Mouse (Mus musculus) spleen, postnatal 36 days (tissue): Measurements from ENCODE around the gene Dnajc10.

ENCODE experiments used
- DNase-seq, 2 experiments: peaks; one replicate each; pipeline ENCODE4 v3.0.0; 2022; ENCODE audit warnings: low spot score in 2 of 2, mixed read lengths in 1 of 2

Gene Dnajc10

DNA sequence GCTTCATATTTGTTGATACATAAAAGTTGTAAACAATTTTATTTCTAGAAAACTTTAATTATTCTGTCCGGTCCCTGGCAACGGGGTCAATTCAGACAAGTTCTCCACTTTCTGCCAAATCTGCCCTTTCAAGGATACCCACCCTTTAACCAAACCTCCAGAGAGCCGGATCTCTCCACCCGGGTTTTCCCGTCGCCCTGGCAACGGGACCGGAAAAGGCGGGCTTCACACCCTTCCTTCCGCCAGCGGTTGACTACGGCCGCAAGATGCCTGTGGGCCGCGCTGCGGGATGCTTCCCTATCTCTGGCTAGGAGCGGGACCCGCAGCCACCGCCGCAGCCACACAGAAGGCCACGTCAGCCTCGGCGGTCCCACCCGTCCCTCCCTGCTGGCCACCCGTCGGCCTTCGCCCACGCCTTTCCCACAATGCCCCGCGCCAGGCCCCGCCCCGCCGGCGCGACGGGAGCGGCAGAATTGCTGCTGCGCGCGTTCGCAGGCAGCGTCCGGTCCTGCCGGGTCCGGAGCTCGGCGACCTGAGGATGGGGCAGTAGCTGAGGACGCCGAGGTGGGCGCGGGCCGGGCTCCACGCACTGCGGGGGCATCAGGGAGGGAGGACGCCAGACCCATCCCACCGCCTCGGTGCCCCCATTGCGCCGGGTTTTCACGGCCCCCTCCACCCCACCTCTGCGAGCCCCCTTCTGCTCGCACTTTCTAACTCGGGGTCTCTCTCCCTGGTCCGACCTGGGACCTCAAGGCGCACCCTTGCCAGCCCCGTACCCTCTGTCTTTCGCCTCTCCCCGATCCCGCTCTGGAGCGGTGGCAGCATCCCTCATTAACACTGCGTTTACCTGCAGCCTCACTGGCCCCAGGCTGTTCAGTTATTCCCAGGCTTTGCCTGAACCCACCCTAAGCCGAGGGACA, at the start of gene Dnajc10:
Gene Dnajc10, plus strand, starts transcription at position 225 of the 920 bp plus-strand sequence.
- peak; percentile 86 to 90 for DNase-seq

DNA sequence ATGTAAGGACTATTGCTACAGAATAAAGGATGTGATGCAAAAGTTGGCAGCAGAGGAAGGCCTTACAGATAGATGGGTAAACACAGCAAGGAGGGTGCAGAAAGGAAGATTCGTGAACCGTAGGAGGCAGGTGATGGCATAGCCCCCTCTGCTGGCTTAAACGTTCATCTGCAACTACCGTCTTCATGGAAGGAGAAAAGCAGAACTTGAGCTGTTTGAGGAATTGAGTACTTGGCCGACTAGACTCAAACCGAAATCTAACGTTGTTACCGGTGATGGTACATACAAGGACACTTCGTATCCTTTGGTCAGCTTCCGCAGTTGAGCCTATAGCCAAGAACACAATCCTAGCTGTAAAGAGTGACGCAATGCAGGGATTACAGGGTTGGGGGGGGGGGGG, 48.4 kb upstream of the Dnajc10 start:
- DNase-seq: peak; percentile 35 to 37

DNA sequence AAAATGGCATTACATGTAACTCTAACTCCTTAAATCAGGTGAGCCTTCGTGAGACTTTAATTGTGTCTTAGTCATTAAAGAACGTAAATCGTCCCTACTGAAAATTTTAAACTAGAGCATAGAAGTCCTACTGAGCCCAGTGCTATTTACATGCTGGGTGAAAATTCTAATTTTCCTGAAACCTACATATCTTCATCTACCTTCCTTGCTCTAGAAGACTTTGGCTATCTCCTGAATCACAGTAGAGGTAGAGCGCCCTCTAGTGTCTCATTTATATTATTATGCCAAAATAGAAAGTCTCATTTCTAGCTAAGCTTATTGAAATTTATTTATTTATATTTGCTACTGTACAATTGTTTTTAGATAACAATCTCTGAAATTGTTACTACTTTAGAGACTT, 47.2 kb upstream of the Dnajc10 start:
- DNase-seq: no peak

DNA sequence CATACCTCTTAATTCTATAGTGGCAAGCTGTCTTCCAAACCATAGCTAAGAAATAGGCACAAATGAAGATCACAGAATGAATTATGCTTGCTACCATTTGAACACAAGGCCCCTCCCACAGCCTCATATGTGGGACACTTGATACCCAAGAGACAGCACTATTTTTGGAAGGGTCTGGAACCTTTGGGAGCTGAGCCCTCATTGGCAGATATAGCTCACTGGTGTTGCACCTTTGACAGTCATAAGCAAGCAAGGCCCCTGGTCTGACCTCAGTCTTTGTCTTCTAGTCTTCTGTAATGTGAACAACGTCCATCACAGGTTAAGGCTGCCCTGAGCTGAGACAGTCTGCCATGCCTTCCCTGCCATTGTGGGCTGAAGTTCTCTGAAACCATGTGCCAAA, 43.8 kb upstream of the Dnajc10 start:
- no peak for DNase-seq

DNA sequence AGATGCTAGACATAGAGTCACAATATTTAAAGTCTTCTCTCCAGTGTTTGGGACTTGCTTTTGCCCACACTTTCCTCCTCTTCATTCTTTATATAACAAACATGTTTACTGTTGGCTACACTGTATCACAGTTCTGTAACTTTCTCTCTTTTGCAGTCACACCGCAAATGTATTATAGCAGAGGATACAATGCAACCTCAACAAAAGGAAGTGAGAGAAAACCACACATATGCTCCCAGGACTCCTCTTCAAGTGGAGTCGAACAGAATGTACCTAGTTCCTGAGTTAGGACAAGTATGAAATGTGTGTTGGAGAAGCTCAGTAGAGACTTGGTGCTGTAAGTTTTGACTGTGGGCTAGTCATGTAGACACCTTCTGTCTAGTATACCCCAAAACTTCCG, 42.2 kb upstream of the Dnajc10 start:
- no peak for DNase-seq

DNA sequence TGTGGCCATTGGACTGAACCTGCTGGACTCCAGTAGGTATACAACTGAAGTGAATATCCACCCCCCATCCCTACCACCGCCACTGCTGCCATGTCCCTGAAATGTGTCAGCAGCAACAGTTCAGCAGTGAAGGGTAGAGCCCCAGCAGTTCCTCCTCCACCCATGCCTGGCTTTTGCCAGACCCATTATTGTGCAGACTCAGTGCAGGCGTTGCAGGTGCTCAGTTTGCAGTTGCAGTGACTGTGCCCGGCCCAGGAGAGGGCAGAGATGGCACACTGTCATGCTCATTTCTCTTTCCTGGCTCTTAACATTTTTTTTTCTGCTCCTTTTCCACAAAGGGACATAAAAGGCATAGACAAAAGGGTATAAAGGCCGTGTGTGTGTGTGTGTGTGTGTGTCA, 41.5 kb upstream of the Dnajc10 start:
- DNase-seq: no peak

DNA sequence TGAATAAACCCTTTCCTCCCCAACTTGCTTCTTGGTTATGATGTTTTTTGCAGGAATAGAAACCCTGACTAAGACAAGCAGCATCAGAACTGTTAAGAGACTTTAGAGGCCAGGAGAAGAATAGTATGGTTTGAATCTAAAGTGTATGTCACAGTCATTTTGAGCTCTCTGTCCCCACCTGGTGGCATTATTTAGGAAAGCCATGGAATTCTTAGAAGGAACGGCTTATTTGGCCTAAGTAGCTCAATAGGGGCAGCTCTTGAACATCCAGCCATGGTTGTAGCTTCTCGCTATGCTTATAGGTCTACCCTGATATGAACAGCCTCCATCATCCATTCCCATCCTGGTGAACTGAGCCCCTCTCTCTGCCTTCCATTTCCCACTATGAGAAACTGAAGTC, 40.1 kb upstream of the Dnajc10 start:
- DNase-seq: no peak

DNA sequence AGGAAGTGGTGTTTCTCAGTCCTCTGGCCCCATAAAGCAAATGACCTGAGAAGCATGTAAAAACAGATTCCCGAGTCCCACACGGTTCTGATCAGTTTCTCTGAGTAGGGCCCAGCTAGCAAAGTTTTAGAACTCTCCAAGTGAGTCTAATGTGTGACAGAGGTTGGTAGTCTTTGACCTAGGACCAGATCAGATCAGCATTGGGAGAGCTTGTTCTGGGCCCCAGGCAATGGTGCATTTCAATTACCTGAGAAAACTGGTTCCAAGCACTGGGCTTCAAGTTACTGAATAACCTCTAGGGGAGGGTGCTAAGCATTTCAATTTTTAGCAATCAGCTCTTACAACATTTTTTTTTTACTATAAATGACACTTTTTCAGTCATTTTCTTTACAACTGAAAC, 33.1 kb upstream of the Dnajc10 start:
- no peak for DNase-seq

DNA sequence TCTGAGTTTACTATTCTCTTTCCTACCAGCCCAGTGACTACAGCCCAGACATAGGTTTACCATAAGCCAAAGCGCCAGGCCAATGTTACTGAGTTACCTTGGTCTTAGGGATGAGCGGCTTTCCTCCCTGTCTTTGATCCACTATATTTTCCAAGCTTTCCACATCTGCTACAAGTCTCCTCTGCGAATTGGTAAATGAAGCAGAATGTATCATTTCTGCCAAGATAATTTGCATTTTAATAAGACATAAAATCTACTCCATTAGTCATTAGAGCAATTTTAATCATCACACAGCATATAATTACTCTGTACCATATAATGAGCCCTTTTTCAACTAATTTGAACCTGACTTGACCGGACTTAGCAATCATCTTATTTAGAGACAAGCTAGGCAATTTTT, 28.9 kb upstream of the Dnajc10 start:
- no peak for DNase-seq

DNA sequence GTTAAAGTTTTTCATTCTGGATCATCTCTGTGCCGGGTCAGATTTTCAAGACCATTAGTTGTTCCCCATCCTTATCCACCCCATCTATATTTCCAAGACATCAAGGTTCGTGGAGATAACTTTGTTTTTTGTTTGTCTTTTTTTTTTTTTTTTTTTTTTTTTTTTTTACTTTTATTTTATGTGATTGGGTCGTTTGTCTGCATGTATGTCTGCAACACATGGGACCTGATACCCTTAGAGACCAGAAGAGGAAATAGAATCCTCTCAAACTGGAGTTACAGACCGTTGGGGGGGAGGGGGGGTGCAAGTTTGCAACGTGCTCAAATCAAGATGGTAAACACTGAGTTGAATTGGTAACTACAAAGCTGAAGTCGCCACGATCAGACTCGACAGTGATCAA, 23.1 kb upstream of the Dnajc10 start, which contains the start of gene Prdx6b:
Gene Prdx6b, plus strand, starts transcription at position 301 of the 400 bp plus-strand sequence.
- DNase-seq: no peak

DNA sequence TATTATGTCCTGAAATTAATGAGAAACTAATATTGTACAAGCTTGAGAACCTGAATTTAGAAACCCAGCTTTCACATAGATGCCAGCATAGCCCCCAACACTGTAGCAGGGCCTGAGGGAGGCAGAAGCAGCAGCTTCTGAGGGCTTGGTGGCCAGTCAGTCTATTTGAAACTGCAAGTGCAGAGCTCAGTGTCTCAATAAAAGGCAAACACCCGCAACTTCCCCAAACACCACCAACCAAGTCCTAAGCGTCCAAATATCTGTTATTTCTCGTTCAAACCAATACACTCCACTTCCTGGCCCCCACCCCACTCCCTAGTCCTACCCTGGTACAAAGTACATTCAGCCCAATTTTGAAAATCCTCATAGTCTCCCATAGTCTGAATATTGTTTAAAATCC, 16.9 kb upstream of the Dnajc10 start:
- no peak for DNase-seq

DNA sequence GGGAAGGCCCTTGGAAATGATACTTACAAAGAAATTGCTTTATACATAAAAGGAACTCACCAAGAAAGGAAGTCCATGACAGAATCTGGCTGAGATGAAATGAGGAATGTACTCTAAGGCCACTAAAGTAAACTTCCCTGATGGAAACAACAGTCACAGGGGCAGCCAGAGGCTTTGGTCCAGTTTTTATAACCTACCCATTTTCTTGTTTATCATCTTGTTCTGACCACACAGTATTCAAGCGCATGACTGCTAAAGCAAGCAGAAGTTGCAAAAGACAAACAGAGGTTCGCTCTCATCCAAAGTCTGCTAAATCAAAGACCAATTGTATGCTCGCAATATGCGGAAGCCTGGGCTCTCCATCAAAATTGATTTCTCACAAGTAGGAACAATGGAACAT, 14.5 kb upstream of the Dnajc10 start:
- DNase-seq: no peak

DNA sequence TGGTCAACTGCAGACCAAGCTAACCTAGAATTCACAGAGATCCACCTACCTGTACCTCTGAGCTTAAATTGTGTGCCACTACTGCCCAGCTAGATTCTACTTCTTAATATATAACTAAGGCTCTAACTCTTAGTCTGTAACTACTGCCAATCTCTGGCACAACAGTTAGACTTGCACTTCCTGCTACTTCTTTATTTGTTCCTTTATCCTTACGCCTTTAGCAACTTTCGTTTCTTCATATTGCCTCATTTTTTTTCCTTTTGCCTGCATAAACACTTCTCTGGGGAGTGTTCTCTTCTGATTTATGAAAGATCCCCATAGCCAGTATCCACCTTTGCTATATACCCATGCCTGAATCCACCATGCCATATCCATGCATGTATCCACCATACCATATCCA, 11.3 kb upstream of the Dnajc10 start:
- DNase-seq: no peak

DNA sequence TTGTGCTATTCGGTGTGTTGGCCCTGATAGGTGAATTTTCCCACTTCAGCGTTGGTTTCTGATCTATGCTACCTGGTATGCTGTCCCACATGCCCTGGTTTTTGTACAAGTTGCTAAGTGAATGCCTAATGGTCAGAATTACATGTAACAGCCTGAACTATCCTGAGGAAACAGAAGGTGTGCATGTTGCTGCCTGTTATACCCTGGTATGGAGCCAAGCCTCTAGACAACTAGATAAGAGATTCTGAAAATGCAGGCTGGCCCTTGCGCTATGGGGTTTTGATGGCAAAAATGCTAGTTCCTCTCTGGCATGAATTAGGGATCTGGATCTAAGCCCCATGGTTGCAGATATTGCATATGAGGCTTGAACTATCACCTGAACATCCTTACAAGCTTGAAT, 7.6 kb upstream of the Dnajc10 start:
- DNase-seq: no peak

DNA sequence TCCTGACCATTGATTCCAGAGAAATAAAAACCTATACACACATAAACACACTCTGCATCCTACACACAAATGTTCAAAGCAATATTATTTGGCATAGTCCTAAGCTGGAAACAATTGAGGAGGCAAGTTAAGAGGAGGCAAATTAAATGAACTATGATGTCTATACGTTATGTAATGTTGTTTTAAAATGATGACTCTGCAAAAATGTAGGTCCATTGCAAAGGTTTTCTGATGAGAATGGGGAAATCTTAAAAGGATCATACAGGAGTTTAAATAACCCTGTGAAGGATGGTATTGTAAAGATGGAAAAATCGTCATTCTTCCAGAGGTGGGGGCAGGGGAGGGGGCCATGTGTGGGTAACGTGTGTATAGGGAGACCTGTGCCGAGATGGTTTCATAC, 5.5 kb upstream of the Dnajc10 start:
- no peak for DNase-seq

DNA sequence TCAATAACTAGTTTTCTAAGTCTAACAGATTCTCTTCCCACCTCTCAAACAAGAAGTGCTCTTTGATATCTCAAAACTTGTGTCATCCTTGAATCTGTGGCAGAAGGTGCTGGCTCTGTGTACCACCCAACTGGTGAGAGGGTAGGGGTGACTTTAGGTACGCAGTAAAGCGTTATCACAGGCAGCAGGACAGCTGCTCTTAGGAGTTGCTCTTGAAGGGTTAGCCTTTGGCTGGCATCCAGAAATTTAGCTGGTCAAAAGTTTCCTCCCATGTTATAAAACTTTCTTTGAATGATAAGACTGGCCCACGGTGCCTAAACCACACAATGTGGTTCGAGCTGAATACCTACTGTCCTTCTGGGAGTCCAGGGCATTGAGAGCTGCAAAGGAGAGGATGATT, 4.5 kb upstream of the Dnajc10 start:
- peak; percentile 32 to 70 for DNase-seq

DNA sequence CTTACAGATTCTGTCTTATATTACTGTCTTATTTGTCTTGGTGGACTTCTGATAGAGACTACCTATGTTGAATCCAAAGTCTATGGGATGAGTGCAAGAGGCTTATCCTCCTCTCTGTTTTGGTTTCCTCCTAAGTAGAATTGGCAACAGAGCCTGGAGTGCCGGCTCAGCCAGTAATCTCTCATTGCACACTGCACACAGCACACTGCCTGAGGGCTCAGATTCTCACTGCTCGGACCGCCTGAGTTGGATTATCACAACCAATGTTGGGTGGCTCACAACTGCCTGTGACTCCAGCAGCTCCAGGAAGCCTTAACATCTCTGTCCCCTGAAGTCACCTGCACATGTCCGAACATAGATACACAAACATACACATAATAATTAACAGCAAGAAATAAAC, 3.9 kb upstream of the Dnajc10 start:
- peak; percentile 24 to 44 for DNase-seq

DNA sequence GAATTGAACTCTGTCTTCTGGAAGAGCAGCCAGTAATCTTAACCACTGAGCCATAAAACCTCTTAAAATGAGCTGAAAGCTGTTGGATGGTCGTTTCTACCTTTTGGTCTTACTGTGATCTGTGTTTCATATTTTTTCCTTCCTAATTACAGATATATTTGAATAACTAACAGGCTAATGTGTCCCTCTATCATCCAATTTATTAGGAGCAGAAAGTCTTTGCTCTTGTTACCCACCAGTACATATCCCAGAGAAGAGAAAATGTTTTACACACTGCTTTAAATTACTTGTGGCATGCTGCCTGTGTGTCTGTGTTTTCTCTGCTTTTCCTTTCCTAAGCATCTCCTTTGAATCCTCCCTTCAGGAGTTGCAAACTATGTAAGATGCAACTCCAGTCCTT, 1.1 kb upstream of the Dnajc10 start:
- DNase-seq: no peak

DNA sequence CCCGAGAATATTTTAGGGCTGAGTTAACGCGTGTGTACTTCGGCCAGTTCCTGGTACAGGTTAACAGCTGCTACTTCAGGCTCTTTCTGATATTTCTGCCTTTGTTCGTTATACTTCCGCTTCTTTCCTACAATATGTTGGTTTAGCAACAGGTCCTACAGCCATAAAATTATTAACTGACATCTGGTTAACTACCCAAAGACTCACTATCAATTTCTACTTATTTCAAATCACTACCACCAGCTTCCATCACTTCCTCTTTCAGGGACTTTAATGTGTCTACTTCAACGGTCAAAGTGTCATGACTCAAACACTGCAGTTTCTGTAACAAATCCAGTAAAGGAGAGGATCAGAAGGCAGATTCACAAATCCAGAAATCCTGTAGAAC, 418 bp upstream of the Dnajc10 start:
- DNase-seq: no peak

DNA sequence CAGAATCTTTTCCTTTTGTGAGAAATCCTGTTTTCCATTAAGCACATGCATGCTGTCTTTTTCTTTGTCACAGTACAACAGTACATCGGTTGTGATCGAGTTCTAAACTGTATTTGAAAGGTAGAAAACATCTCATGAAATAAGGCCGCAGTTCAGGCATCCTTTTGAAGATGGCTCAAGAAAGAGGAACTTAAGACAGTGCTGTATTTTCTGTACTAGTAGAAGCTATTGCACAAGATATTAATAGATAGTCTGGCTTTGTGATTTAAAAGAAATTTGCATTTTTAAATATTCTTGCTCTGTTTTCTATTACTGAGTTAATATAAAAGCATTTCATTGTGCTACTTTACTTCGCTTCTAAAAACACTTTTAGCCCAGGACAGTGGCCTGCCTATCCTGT, 7.6 kb downstream of the Dnajc10 start:
- no peak for DNase-seq

DNA sequence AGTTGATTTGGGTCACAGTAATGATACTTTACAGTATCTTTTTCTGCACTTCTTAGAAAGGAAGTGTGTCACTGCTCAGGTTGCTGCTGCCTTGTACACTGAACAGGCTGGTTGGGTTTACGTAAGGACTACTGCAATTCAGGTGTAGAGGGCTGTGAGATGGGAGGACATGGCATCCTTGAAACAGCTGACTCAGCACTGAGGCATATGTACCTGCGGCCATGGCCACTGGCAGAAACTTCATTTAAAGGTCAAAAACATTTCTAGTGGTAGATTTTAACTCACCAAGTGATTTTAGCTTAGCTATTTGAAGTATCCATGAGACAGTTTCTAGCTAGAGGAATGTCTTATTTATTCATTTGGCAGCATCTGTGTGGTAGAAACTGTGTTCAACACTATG, 10.5 kb downstream of the Dnajc10 start:
- DNase-seq: no peak

DNA sequence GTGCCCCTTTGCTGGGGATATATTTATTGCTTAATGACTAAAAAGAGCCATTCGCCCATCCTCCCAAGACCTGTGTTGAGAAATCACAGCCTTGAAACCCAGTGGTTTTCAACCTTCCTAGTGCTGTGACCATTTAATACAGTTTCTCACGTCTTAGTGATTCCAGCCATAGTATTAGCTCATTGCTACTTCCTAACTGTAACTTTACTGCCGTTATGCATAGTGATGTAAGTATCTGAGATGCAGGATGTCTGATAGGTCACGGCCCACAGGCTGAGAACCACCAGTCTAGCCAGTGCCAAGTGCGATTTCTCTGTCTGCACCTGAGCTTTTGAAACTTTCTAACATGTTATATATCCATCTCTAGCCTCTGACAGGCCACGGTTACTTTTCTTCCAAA, 12.0 kb downstream of the Dnajc10 start:
- DNase-seq: no peak

DNA sequence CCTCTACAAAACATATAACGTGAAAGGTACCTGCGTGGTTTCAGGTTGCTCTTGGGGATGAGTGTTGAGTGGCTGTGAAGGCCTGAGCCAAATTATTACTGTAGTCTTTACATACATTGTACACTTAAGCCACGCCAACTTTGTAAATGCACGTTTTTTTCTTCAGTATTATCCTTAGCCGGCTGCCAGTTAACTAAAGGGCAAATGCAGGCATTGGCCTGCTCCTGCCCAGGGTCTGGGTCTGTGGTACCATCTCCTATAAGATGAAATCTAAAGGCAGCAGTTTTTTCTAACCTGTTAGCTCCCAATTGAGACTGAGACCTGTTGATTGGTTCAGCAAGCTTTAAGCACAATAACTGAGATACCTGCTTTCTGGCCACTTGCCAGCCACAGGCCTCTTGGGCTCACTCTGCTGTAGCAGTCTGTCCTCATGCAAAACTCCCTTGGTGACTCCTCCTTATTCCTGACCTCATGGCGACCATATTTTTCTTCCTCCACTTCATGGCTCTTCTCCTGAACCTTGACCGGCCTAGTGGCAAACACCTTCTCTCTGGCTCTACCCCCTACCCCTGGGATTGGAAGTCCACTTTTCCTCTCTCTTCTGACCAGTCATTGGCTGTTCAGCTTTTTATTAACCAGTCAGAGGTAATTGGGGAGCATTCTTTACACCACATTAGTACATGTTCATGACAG, 13.8 kb downstream of the Dnajc10 start:
- DNase-seq: no peak
